Mouse (Mus musculus) forebrain, embryonic 11.5 days (tissue): Measurements from ENCODE around the gene Trim56. TPM values are rescaled to one million over a fixed set of nuclear protein-coding genes. Genes with fewer than 3 reads are reported as not detected.
"Not testable (repeated sequence)": the region's sequence is repeated elsewhere in the genome, so short reads cannot be mapped to it uniquely, and the experiment has no call there.

ENCODE experiments used
- ATAC-seq: fragments of 200-750 bp; cut with Nextera tagmentation; replicated peaks from 2 replicates; pipeline ENCODE4 v1.8.0; 2017; ENCODE audit warnings: moderate TSS enrichment; ENCODE audit not compliant: low FRiP score
- DNase-seq: peaks from one replicate; pipeline ENCODE4 v3.0.0-alpha.2; 2017; ENCODE audit warnings: low spot score
- H3K27ac ChIP-seq: fragments of 300-500 bp; sonication (generic); 2 replicates; pipeline ENCODE4 v1.5.1; 2014; ENCODE audit warnings: low read depth, low read length
- H3K27me3 ChIP-seq: fragments of 300-500 bp; sonication (generic); 2 replicates; pipeline ENCODE4 v1.6.1; 2014; ENCODE audit warnings: mild to moderate bottlenecking, low read length, mixed read lengths; ENCODE audit not compliant: control insufficient read depth, insufficient read depth
- H3K36me3 ChIP-seq: fragments of 300-500 bp; sonication (generic); 2 replicates; pipeline ENCODE4 v1.6.1; 2014; ENCODE audit warnings: mild to moderate bottlenecking, low read length, moderate library complexity, mixed read lengths; ENCODE audit not compliant: control insufficient read depth, insufficient read depth
- H3K4me1 ChIP-seq: fragments of 300-500 bp; sonication (generic); replicated peaks from 2 replicates; pipeline ENCODE4 v1.6.1; 2014; ENCODE audit warnings: low read length, mixed read lengths; ENCODE audit not compliant: control insufficient read depth, insufficient read depth
- H3K4me2 ChIP-seq: fragments of 300-500 bp; sonication (generic); 2 replicates; pipeline ENCODE4 v1.6.1; 2014; ENCODE audit warnings: low read depth, mild to moderate bottlenecking, low read length, moderate library complexity, mixed read lengths; ENCODE audit not compliant: severe bottlenecking
- H3K4me3 ChIP-seq: fragments of 300-500 bp; sonication (generic); 2 replicates; pipeline ENCODE4 v1.5.1; 2014; ENCODE audit warnings: low read depth, low read length
- H3K9ac ChIP-seq: fragments of 300-500 bp; sonication (generic); 2 replicates; pipeline ENCODE4 v1.6.1; 2014; ENCODE audit warnings: low read length
- H3K9me3 ChIP-seq: fragments of 300-500 bp; sonication (generic); 2 replicates; pipeline ENCODE4 v1.6.1; 2016; ENCODE audit warnings: low read length, mixed read lengths; ENCODE audit not compliant: control insufficient read depth
- WGBS: fragments of 180-500 bp; shearing (Covaris S2); extraction: QIAGEN DNeasy Blood & Tissue Kit; methylation state at CpG from one replicate; pipeline ENCODE4 v1.1.7; 2014; 5-methylcytosine and 5-hydroxymethylcytosine counted together
- polyA plus RNA-seq: library from polyadenylated mRNA; unstranded; fragments of >200 nt; fragmentation: Nextera tagmentation; extraction: Ambion mirVana; gene quantifications from 2 replicates; pipeline ENCODE4 v1.2.1, GENCODE M21; 2014

The Trim56 gene
- polyA plus RNA-seq, 1 experiment from 2014 or later = 6.2 TPM

DNA sequence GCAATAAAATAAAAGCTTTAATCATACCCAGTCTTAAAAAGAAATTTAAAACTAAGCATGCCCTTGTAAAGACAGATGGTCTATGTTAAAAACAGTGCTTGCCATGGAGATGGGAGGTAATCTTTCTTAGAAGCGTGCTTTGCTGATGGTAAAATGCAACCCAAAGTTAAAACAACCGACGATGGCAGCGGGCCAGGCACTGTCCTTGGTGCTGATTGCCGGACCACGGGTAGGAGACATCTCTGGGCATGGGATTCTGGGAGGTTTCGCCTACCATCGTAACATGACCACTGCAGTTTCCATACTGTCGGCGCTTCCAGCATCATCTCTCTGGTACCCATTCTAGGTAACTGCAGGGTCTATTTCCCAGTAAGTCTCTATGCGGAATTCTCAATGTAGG lies 18.9 kb upstream of the Trim56 start:
- WGBS = 43% methylated on average over 11 of the region's 11 CpGs
- Histone ChIP-seq H3K27me3 (no peaks in the 10 kb centered on the region), H3K27ac (no peak overlapping the region), H3K4me1 (no peaks in the 10 kb centered on the region), H3K4me2 (no peak overlapping the region), H3K9ac (no peak overlapping the region), H3K9me3 (no peaks in the 10 kb centered on the region), H3K36me3 (no peaks in the 10 kb centered on the region), H3K4me3 (no peak overlapping the region)
- no peak for DNase-seq
- ATAC-seq = no peak

DNA sequence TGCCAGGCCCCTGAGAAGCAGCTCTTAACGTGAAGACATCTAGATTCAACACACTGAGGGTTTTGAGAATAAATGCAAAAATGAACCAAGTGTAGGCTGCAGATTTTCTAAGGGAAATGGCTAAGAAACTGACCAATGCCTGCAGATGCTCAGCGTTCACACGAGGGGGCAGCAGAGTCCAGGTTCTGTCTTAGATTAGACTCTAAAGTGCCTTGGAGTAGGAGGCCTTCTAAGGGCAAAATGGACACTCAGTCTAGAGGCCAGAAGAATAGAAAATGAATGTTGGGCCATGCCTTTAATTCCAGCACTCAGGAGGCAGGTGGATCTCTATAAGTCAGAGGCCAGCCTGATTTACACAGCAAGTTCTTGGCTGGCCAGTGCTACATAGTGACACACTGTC lies 15.5 kb upstream of the Trim56 start:
- peak; percentile 78 for DNase-seq
- H3K27ac ChIP-seq = no peak overlapping the region
- H3K9me3 ChIP-seq = no peaks in the 10 kb centered on the region
- no peak for ATAC-seq
- no peaks in the 10 kb centered on the region for H3K36me3 ChIP-seq
- WGBS = under 1% methylated on average over 3 of the region's 3 CpGs
- no peaks in the 10 kb centered on the region for H3K27me3 ChIP-seq
- no peak overlapping the region for H3K9ac ChIP-seq
- no peaks in the 10 kb centered on the region for H3K4me1 ChIP-seq
- H3K4me2 ChIP-seq = no peak overlapping the region
- H3K4me3 ChIP-seq = no peak overlapping the region

DNA sequence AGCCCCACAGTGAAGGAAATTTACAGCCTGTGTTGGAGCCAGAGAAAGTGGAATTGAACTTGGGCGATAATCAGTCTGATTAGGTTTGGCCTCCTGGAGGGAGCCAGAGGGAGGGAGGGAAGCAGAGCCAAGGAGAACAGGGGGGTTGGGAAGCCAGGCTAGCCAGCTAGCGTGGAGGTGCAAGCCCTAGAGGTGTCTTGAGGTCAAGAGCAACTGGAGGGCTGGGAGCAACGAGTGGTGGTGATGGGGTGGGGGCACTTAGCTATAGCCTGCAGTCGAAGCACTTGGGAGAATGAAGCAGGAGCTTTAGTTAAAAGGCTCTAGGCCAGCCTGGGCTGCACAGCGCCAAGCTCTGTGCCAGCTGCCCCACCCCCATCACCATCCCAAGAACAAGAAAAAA lies 13.3 kb upstream of the Trim56 start:
- Histone ChIP-seq H3K9me3 (no peaks in the 10 kb centered on the region), H3K36me3 (no peaks in the 10 kb centered on the region), H3K4me1 (no peaks in the 10 kb centered on the region), H3K9ac (no peak overlapping the region), H3K4me2 (no peak overlapping the region), H3K27ac (no peak overlapping the region), H3K27me3 (no peaks in the 10 kb centered on the region), H3K4me3 (no peak overlapping the region)
- ATAC-seq (no peak), DNase-seq (no peak)
- WGBS = 38% methylated on average over 5 of the region's 5 CpGs

DNA sequence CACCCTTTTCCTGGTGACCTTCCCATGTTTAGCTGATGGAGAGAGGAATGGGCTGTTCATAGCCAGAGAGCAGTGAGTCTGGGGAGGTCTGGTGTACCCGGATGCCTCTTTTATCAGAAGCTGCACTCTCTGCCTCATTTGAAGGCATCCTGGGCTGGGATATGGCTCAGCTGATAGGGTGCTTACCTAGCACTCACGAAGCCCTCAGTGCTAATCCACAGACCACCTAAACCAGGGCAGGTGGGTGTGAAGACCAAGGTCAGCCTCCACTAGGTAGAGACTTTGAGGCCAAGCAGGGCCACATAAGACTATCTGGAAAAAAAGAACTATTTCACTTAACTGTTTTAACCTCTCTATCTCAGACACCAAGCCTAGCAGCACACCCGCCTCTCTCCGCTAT lies 7.5 kb upstream of the Trim56 start:
- 84% methylated on average over 4 of the region's 4 CpGs for WGBS
- H3K27ac ChIP-seq = no peak overlapping the region

DNA sequence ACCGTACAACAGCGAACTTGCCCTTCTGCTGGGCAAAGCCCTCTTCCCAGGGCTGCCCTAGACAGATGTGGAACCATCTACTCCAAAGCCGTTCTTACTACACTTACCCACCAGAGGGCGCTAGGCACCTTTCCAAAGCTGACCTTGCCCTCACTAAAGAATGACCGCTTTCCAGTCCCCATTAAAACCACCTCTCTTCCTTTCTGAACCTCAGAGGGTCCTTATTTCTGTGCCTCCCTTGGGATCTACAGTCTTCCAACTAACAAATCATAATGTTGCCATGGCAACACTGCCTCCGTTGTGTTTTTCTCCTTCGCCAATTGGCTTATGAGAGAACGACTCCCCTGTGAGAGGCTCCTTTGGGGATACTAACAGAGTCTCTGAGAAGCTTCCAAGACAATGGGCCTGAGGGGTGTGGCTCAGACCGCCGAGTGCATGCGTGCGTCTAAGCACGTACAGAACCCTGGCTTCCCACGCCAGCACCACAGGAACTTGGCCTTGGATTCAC lies 6.7 kb upstream of the Trim56 start:
- Histone ChIP-seq H3K9me3 (no peaks in the 10 kb centered on the region), H3K4me2 (peak overlapping the region; percentile 15; the same call in 1 of the 2 replicates), H3K4me3 (no peak overlapping the region), H3K9ac (no peak overlapping the region), H3K4me1 (peaks cover 2% of the 10 kb centered on the region; the same call in 1 of the 2 replicates), H3K27me3 (no peaks in the 10 kb centered on the region), H3K27ac (0 out of 2 replicates have a peak overlapping the region, but pooled peaks have one; percentile 19), H3K36me3 (no peaks in the 10 kb centered on the region)
- WGBS = 7% methylated on average over 14 of the region's 14 CpGs
- DNase-seq (peak; percentile 86), ATAC-seq (peak; percentile 85)

More for the DNA sequence above, 7.5 kb upstream of the Trim56 start:
- no peaks in the 10 kb centered on the region for H3K9me3 ChIP-seq
- H3K4me3 ChIP-seq = no peak overlapping the region
- H3K9ac ChIP-seq = no peak overlapping the region
- no peak overlapping the region for H3K4me2 ChIP-seq
- ATAC-seq (no peak), DNase-seq (no peak)
- peaks cover 2% of the 10 kb centered on the region; the same call in 1 of the 2 replicates for H3K4me1 ChIP-seq
- no peaks in the 10 kb centered on the region for H3K36me3 ChIP-seq
- H3K27me3 ChIP-seq = no peaks in the 10 kb centered on the region

DNA sequence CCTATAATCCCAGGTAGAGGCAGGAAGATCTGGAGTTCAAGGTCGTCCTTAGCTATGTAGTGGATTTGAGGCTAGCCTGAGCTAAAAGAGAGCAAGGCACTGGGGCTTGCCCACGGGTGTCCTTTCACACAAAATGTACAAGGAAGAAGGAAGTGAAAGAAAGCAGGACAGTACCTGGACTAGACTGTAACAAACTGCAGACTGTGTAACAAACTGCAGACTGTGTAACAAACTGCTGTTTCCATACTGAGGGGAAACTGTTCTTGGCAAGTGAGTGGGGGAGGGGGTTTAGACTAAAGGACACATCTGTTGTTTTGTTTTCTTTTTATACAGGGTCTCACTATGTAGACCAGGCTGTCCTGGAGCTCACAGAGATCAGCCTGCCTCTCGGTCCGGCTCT lies 5.3 kb upstream of the Trim56 start:
- H3K4me1 ChIP-seq = peaks cover 2% of the 10 kb centered on the region; the same call in 1 of the 2 replicates
- no peaks in the 10 kb centered on the region for H3K9me3 ChIP-seq
- DNase-seq (no peak), ATAC-seq (no peak)
- WGBS = 83% methylated on average over 4 of the region's 4 CpGs
- H3K36me3 ChIP-seq = no peaks in the 10 kb centered on the region
- no peak overlapping the region for H3K9ac ChIP-seq
- H3K27me3 ChIP-seq = no peaks in the 10 kb centered on the region
- no peak overlapping the region for H3K27ac ChIP-seq
- no peak overlapping the region for H3K4me3 ChIP-seq
- no peak overlapping the region for H3K4me2 ChIP-seq

DNA sequence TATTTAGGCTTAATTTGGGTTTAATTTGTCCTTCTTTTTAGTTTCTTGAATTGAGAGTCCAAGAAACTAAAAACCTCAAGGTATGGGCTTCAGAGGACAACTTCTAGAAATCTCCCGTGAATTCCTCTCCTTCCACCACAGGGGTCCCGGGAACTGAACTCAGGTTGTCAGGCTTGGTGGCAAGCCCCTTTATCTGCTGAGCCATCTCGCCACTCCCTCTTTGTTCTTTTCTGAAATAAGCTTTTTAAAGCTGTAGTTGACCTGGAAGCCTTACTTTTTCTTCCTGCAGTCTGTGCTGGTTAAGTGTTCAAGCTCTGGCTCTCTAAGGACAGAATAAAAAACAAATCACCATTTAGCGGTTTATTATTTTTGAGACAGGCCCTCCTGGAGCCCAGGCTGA lies 2.9 kb upstream of the Trim56 start:
- Histone ChIP-seq H3K4me3 (no peak overlapping the region), H3K4me2 (no peak overlapping the region), H3K36me3 (no peaks in the 10 kb centered on the region), H3K9ac (no peak overlapping the region), H3K9me3 (no peaks in the 10 kb centered on the region), H3K4me1 (peaks cover 7% of the 10 kb centered on the region), H3K27me3 (no peaks in the 10 kb centered on the region), H3K27ac (no peak overlapping the region)
- ATAC-seq (no peak), DNase-seq (no peak)
- 67% methylated on average over 4 of the region's 4 CpGs for WGBS

DNA sequence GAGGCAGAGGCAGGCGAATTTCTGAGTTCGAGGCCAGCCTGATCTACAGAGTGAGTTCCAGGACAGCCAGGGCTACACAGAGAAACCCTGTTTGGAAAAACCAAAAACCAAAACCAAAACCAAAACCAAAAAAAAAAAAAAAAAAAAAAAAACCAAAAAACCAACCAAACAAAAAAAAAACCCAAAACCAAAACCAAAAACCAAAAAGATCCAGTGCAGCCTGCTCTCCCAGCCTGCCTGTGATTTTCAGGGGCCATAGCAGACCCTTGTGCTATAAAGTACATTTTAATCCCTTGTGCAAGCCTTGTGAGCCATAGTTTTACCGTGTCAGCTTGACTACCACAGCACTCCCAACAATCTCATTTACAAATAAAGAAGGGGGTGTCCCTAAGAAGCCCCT lies 2.0 kb upstream of the Trim56 start:
- WGBS = 85% methylated on average over 3 of the region's 3 CpGs
- H3K36me3 ChIP-seq, DNase-seq, H3K27ac ChIP-seq, ATAC-seq, H3K9me3 ChIP-seq, H3K4me3 ChIP-seq, H3K27me3 ChIP-seq, H3K4me1 ChIP-seq, H3K9ac ChIP-seq, H3K4me2 ChIP-seq: not testable (repeated sequence)

DNA sequence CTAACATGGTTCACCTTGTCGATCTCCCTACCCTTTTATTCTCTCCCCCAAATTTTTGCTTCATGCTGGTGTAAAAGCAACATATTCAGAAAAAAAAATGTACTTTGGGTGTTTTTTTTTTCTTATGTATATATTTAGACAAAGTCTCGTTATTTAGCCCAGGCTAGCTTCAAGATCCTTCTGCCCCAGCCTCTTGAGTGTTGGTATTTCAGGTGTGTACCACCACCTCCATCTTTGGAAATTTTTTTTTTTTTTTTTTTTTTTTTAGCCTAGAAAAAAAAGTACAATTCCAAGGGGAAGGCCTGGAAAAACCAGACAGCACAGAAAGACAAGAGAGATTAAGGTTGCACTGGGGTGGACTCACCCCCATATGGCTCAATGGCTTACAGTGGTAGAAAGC lies 978 bp upstream of the Trim56 start:
- Histone ChIP-seq H3K4me2 (no peak overlapping the region), H3K36me3 (no peaks in the 10 kb centered on the region; the same call in 1 of the 2 replicates), H3K27ac (no peak overlapping the region), H3K4me3 (no peak overlapping the region), H3K9me3 (no peaks in the 10 kb centered on the region), H3K4me1 (peaks cover 6% of the 10 kb centered on the region), H3K9ac (no peak overlapping the region), H3K27me3 (no peaks in the 10 kb centered on the region)
- 86% methylated on average over 2 of the region's 2 CpGs for WGBS
- ATAC-seq (no peak), DNase-seq (no peak)
